18 mouse cellular contexts compared by ENCODE assay signal in the genomic region with DNA sequence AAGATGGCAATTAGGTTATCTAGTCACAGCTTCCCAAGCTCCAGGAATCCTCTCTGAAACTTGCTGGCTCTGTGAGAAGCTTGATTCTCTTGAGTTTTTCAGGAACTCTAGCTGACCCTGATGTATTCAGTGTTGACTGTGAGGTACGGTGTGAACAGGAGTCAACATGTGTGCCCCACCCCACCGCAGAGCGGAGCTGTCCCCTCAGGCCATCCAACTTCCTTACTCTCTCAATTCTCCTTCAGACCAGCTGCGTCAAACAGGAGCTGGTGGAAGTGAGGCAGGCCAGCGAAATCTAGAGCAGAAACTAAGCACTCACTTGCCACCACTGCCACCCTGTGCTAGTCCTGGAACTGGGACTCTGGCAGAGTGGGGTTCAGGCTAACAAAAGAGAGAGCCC.
DNase-seq lines count a peak whose midpoint lies in the region; ATAC-seq and TF ChIP-seq lines count a peak whose summit lies in the region.
"Had no signal": no experiment of that assay in that cellular context is flagged by ENCODE, and none has a peak within 500 bp of the region (broad histone marks: within the 10 kb centered on the region; RNA-seq: fewer than 3 reads in every experiment).

No protein-coding gene starts in this region.

- H3K9ac ChIP-seq in heart, postnatal 0 days (replicated peaks; ENCODE audit: low read depth, low read length) = no peak overlapping the region
- H3K9ac ChIP-seq in embryonic facial prominence, embryonic 14.5 days (ENCODE audit: low read depth, low read length) = no peak overlapping the region
- no peak overlapping the region for H3K9ac ChIP-seq in stomach, embryonic 16.5 days (ENCODE audit: low read length)
- H3K9ac ChIP-seq: forebrain, embryonic 13.5 days; heart, embryonic 12.5 days; neural tube, embryonic 13.5 days had no signal

- WGBS in heart, postnatal 0 days = 21% methylated on average over 5 of the region's 5 CpGs
- 21% methylated on average over 5 of the region's 5 CpGs for WGBS in embryonic facial prominence, embryonic 14.5 days
- WGBS in stomach, embryonic 16.5 days = 38% methylated on average over 5 of the region's 5 CpGs

- H3K27ac ChIP-seq in heart, postnatal 0 days (ENCODE audit: low read depth) = no peak overlapping the region
- no peak overlapping the region for H3K27ac ChIP-seq in embryonic facial prominence, embryonic 14.5 days (replicated peaks; ENCODE audit: low read depth, low read length)
- H3K27ac ChIP-seq in stomach, embryonic 16.5 days (ENCODE audit: low read length) = 0 out of 2 replicates have a peak overlapping the region, but pooled peaks have one; percentile 3
- H3K27ac ChIP-seq: forebrain, embryonic 13.5 days; midbrain, embryonic 10.5 days; neural tube, embryonic 13.5 days had no signal

- ATAC-seq in heart, postnatal 0 days (ENCODE audit: insufficient read depth, low read depth) = no peak
- ATAC-seq in embryonic facial prominence, embryonic 14.5 days (ENCODE audit: low read depth) = no peak
- ATAC-seq in stomach, embryonic 16.5 days (ENCODE audit: insufficient read depth, low FRiP score) = no peak
- ATAC-seq: forebrain, embryonic 13.5 days had no signal

- no peaks in the 10 kb centered on the region for H3K36me3 ChIP-seq in heart, postnatal 0 days (replicated peaks; ENCODE audit: control insufficient read depth, insufficient read depth, low read length)
- H3K36me3 ChIP-seq in embryonic facial prominence, embryonic 14.5 days (ENCODE audit: control insufficient read depth, insufficient read depth, low read length) = no peaks in the 10 kb centered on the region
- no peaks in the 10 kb centered on the region for H3K36me3 ChIP-seq in stomach, embryonic 16.5 days (ENCODE audit: control insufficient read depth, insufficient read depth, low read length)
- H3K36me3 ChIP-seq: heart, embryonic 12.5 days; midbrain, embryonic 10.5 days; neural tube, embryonic 13.5 days had no signal

- no peaks in the 10 kb centered on the region for H3K4me1 ChIP-seq in heart, postnatal 0 days (ENCODE audit: control insufficient read depth, insufficient read depth)
- H3K4me1 ChIP-seq in embryonic facial prominence, embryonic 14.5 days (ENCODE audit: control insufficient read depth, insufficient read depth, low read length) = peaks cover 20% of the 10 kb centered on the region
- no peaks in the 10 kb centered on the region for H3K4me1 ChIP-seq in stomach, embryonic 16.5 days (ENCODE audit: control insufficient read depth, insufficient read depth, low read length)
- H3K4me1 ChIP-seq: forebrain, embryonic 13.5 days; neural tube, embryonic 13.5 days had no signal

- DNase-seq in heart, postnatal 0 days (ENCODE audit: low spot score) = no peak
- no peak for DNase-seq in heart, postnatal 25 days (ENCODE audit: low spot score)
- peak; percentile 14 for DNase-seq in thymus, postnatal 4 days
- DNase-seq in thymus, adult 18-20 months = no peak
- DNase-seq in embryonic facial prominence, embryonic 14.5 days (ENCODE audit: low spot score) = peak; percentile 71
- no peak for DNase-seq in right cerebral cortex, postnatal 4 days
- DNase-seq in ovary, postnatal 14 days (ENCODE audit: low spot score) = no peak
- DNase-seq: B cell, adult 2 months; cerebellum, postnatal 14 days; heart, postnatal 4 days; kidney, adult 8-10 months; thymus, adult 2 months had no signal

- intact Hi-C loops in heart, postnatal 25 days (cut with DNase I) = no loop called here

- TF ChIP-seq CTCF in heart, postnatal 0 days (IDR thresholded peaks at IDR 0.05; ENCODE audit: low read depth) = peak; percentile 41

- no peak overlapping the region for H3K4me3 ChIP-seq in heart, postnatal 0 days (ENCODE audit: low read depth, low read length)
- H3K4me3 ChIP-seq in embryonic facial prominence, embryonic 14.5 days (ENCODE audit: low read depth, low read length) = no peak overlapping the region
- H3K4me3 ChIP-seq in stomach, embryonic 16.5 days (replicated peaks; ENCODE audit: low read length) = no peak overlapping the region
- H3K4me3 ChIP-seq: forebrain, embryonic 13.5 days; heart, embryonic 12.5 days; midbrain, embryonic 10.5 days; neural tube, embryonic 13.5 days had no signal

- peaks cover 10% of the 10 kb centered on the region; the same call in 1 of the 2 replicates for H3K27me3 ChIP-seq in heart, postnatal 0 days (ENCODE audit: control insufficient read depth, insufficient read depth, low read length)
- no peaks in the 10 kb centered on the region for H3K27me3 ChIP-seq in embryonic facial prominence, embryonic 14.5 days (replicated peaks; ENCODE audit: control insufficient read depth, insufficient read depth, low read length)
- H3K27me3 ChIP-seq in stomach, embryonic 16.5 days (ENCODE audit: control insufficient read depth, insufficient read depth, low read length) = no peaks in the 10 kb centered on the region
- H3K27me3 ChIP-seq: forebrain, embryonic 13.5 days; neural tube, embryonic 13.5 days had no signal

- no peak for TF ChIP-seq EP300 in heart, postnatal 0 days (IDR thresholded peaks at IDR 0.05; ENCODE audit: low read depth)

- no peak overlapping the region for H3K4me2 ChIP-seq in heart, postnatal 0 days (ENCODE audit: low read depth, low read length)
- no peak overlapping the region for H3K4me2 ChIP-seq in embryonic facial prominence, embryonic 14.5 days (ENCODE audit: low read depth, low read length)
- no peak overlapping the region for H3K4me2 ChIP-seq in stomach, embryonic 16.5 days (ENCODE audit: low read depth, low read length)
- H3K4me2 ChIP-seq: forebrain, embryonic 13.5 days; heart, embryonic 12.5 days; liver, embryonic 11.5 days; neural tube, embryonic 13.5 days had no signal

- H3K9me3 ChIP-seq in heart, postnatal 0 days (replicated peaks; ENCODE audit: control insufficient read depth, low read length) = no peaks in the 10 kb centered on the region
- H3K9me3 ChIP-seq in embryonic facial prominence, embryonic 14.5 days (ENCODE audit: control insufficient read depth, low read length) = no peaks in the 10 kb centered on the region
- H3K9me3 ChIP-seq in stomach, embryonic 16.5 days (replicated peaks; ENCODE audit: control insufficient read depth, low read length) = no peaks in the 10 kb centered on the region
- H3K9me3 ChIP-seq: forebrain, embryonic 13.5 days; heart, embryonic 12.5 days; midbrain, embryonic 10.5 days; neural tube, embryonic 13.5 days had no signal

Comparison
In these comparisons a context has a peak if more than half of its experiments do, and no peak if none do; other contexts are left out.
1. DNase-seq: peak in thymus, postnatal 4 days (single experiment) and embryonic facial prominence, embryonic 14.5 days (single experiment); none in heart, postnatal 0 days (single experiment), heart, postnatal 25 days (single experiment), thymus, adult 18-20 months (0 of 2), right cerebral cortex, postnatal 4 days (single experiment) and ovary, postnatal 14 days (single experiment).